Mouse (Mus musculus) v-Abl transformed pro-B cells (cell line): ENCODE data around the gene Zfp28.

Experiments used
- in situ Hi-C, 2 experiments: fragments of 400-800 bp; cut with MboI; formaldehyde crosslinking; loops; one replicate each; pipeline ENCODE4 v1.15.1; 2025; ENCODE audit not compliant: unreplicated experiment in 2 of 2

Gene Zfp28

GRCm38 (mm10) chr7:6388971-6389370 is 5.9 kb downstream of the Zfp28 start:
- in situ Hi-C loops, result loop anchor here in 1 of 2 experiments (10.0 kb wide), 1 partner anchor 736 kb away; the partner anchor contains the start of gene Zfp954

- in situ Hi-C loops, result loop anchor here in 1 of 2 experiments (10.0 kb wide), 1 partner anchor 735 kb away; the partner anchor contains the start of gene Zfp954
Observed at GRCm38 (mm10) chr7:6389449-6389848, 6.4 kb downstream of the Zfp28 start.

- in situ Hi-C loops, result no loop called here
Observed at GRCm38 (mm10) chr7:6397996-6398975, 15.2 kb downstream of the Zfp28 start, which contains the start of gene Smim17. Smim17 (plus strand) TSS chr7:6398715.

- in situ Hi-C loops, result no loop called here
Observed at GRCm38 (mm10) chr7:6410043-6410442, 26.9 kb downstream of the Zfp28 start, which contains the start of gene Gm20715. Gm20715 (plus strand) TSS chr7:6410277.

GRCm38 (mm10) chr7:6414626-6415441 is 31.7 kb downstream of the Zfp28 start:
- in situ Hi-C loops, result no loop called here

- in situ Hi-C loops, result no loop called here
Observed at GRCm38 (mm10) chr7:6415442-6415787, 32.3 kb downstream of the Zfp28 start.

GRCm38 (mm10) chr7:6419894-6420293 is 36.8 kb downstream of the Zfp28 start:
- in situ Hi-C loops, result no loop called here

- in situ Hi-C loops, result loop anchor here in 1 of 2 experiments (5.0 kb wide), 1 partner anchor 72 kb away; no protein-coding TSS in a partner anchor
Observed at GRCm38 (mm10) chr7:6429381-6429780, 46.3 kb downstream of the Zfp28 start.

- in situ Hi-C loops, result no loop called here
Observed at GRCm38 (mm10) chr7:6430342-6430741, 47.2 kb downstream of the Zfp28 start.

GRCm38 (mm10) chr7:6438388-6438787 is 55.3 kb downstream of the Zfp28 start, which contains the start of gene Olfr1344:
Olfr1344 (plus strand) TSS chr7:6438688.
- in situ Hi-C loops, result no loop called here

GRCm38 (mm10) chr7:6441173-6441572 is 58.1 kb downstream of the Zfp28 start:
- in situ Hi-C loops, result no loop called here
